Mouse (Mus musculus) erythroblast, embryonic 14.5 days (primary cell): ENCODE results near the gene Rbp3.

Source experiments
- GATA1 ChIP-seq: IDR thresholded peaks from 2 replicates; pipeline ENCODE4 v1.6.1; 2012; ENCODE audit warnings: low read length, inconsistent platforms, mixed read lengths
- TAL1 ChIP-seq: IDR thresholded peaks from 3 replicates; pipeline ENCODE4 v1.6.1; 2012; ENCODE audit warnings: low read length, inconsistent platforms, mixed read lengths

GRCm38 (mm10) chr14:33958186-33958585 is 4.4 kb downstream of the Rbp3 start:
- no peak for TF ChIP-seq TAL1
- no peak for TF ChIP-seq GATA1
